Mouse (Mus musculus) B cell, adult 2 months (primary cell): ENCODE results near the gene Slc10a6.

Experiments used
- DNase-seq, 2 experiments: peaks; one replicate each; pipeline ENCODE4 v3.0.0; 2022

Gene Slc10a6

DNA sequence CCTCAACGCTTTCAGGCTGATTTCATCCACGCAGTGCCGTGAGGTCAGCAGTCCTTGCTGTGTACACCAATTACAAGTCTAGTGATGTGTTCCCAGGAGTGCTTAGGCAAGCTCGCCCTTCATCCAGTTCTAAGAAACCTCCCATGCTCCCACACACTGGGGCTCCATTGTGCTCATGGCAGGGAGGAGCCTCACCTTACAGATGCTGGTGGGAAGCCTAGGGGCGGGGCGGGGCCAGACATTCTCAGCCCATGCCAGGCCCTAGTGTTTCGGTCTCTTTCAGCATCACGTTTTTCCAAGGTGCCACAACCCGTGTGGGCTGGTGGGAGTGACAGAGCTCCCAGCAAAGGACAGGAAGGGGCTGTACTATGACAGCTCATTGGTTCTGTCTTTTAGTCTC is 12.0 kb downstream of the Slc10a6 start:
- no peak for DNase-seq

DNA sequence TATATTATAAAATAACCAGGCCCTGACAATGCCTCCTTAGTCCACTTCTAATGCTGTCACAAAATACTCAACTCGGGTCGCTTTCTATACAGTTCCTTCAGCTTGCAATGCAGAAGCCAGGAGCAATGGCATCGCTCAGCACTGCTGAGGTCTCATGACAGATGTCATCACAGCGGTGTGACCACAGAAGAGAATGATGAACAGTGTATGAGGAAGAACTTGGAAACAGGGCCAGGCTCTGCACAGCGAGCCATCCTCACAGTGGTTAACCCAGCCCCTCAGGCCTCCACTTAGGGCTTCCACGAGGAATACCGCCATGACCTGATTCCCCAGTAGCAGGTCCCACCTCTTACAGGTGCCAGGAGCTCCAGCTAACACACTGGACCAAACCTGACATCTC is 14.8 kb downstream of the Slc10a6 start:
- DNase-seq = no peak

DNA sequence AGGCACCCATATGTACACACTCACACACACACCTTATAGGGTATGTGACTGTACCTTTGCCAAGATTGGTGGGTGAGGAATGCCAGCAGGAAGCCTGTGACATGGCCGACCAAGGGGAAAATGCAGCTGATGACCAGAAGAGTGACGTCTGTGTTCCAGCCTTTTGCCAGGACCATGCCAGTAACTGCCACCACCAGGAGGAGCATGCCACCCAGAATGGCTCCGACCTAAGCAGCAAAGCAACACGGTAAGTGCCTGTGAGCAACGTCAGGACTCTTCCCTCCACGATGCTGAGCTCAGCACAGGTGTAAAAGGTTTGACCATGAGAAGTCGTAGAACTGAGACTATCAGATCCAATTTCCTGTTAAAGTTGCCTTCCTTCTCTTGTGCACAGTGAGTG is 16.9 kb downstream of the Slc10a6 start:
- DNase-seq = no peak

DNA sequence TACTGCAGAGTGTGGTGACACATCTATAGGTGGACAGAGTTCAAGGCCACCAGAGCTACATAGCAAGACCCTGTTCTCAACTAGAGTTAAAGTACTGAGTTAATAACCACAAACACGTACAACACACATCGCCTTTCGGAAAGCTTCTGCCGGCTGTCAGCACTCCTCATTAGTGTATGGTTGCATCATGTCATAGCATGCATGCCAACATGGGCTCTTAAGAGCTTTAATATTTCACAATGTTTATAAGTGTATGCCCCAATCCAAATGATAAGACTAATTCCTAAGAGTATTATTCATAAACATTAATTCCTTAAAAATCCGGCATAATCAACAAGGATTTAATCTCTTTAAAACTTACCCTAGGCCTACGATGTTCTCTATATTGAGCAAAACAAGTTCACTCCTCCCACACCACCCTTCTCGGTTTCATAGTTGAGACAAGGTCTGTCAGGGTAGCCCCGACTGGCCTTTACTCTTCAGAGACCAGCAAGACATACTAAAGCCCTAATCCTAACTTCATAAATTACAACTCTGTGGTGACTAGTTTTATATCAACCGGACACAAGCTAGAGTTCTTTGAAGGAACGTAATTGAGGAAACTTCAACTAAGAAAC is 18.2 kb downstream of the Slc10a6 start:
- DNase-seq = no peak

DNA sequence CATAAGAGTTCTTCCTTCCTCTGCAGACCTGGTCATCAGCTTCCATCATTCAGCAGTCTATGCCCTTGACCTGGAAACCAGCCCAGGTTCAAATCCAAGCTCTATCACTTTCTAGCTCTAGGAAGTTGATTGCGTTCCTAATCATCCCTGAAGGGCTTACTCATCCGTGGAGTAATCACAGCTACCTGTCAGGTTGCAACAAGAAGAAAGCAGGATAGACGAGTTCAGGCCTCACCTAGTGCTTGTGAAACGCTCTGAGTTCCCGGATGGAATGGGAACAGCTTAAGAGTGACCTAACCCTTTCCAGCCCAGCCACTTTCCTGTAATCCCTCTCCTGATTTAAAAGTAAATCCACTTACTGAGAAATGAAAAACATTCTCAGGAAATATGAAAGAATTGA is 19.1 kb downstream of the Slc10a6 start:
- no peak for DNase-seq

DNA sequence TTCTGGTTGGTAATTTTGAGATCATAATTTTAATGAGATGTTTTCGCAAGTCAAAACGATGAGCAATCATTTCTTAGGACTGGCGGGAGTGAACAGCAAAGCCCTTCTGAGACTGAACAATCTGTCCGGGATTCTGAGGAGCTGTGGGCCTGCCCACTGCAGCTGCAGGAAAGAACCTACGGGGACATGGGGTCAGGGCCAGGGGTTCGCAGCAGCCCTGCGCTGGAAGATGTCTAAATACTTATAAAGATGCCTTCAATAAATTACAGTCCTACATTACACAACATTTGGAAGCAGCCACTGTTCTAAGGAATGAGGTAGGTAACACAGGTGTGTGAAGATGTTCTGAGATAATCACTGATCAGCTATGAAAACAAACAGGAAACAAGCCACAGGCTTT is 23.5 kb downstream of the Slc10a6 start:
- no peak for DNase-seq

DNA sequence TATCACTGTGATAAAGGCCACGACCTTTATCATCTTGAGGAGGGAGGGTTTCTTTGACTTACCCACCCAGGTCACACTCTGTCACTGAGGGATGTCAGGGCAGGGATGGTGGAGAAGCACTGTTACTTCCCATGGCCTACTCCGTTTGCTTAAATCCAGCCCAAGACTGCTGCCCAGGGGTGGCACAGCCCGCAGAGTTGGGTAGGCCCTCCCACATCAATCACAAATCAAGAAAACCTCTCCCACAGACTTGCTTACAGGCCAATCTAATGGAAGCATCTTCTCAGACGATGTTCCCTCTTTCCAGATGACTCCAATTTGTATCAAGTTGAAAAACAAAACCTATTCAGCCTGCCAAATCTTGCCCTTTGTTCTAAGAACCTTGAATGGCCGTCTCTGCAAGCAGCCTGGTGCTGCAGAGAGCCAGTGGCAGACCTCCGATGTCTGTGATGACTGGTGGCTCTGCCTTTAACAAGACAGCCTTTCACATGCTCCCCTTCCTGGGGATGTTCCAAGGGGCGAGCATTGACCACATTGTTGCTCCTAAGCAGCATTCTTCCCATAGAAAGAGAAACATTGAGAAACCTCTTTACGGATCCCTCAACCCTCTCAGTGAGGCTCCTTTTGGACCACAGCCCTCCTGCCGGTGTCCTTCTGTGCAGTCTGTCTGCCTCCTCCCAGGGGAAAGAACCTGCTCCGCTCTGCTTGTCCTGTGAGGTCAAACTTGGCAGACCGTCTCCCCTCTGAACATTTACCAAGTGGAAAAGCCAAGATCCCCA is 25.9 kb downstream of the Slc10a6 start:
- no peak for DNase-seq

DNA sequence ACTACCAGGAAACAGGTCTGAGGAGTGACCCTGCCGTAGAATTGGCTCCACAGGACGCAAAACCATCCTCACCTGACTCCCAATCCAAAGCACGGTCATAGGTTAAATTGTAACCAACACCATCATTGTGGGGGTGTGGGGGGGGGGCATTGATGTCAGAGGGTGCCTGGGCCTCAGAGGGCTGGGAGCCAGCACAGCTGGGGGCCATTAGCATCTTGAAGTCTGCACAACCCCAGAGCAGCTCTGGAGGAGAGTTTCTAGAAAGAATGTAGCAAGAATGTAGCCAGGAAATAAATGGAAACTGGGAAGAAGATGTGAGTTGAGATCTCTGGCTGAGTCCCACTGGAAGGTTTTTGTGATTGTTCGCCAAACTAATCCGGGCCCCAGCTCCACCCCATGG is 30.3 kb downstream of the Slc10a6 start:
- DNase-seq = no peak

DNA sequence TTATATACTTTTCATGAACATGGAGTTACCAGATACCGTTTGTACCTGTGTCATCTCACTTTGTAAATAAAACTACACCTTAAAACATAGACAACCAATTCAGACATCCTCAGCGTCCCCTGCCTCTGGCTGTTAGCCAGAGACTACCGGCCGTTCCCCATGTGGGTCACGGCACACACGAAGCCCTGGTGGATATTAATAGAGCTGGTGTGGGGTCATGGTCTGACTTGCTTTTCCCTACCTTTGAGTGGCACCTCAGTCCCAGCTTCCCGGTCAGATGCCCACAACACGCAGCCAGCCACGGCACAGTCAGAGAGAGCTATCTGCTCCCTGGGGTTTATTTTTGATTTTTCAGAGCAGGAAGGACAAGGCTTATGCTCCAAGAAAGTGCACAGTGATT is 30.9 kb downstream of the Slc10a6 start:
- no peak for DNase-seq

DNA sequence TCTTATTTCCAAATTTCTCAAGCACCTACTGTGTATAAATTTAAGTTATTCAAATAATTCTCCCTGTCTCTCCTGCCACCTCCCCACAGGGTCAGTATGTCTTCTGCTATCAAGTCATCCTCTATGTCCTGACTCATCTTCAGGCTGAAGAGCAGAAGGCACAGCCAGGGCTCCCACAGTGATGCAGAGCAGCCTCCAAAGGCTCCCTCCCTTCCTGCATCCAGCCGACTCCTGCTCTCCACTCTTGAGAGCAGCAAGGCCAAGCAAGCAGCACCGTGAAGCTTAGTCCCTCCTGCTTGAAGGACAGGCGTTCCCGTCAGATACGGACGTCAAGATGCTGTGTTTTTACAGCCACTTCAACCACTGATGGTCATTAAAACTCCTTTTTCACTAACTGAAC is 31.6 kb downstream of the Slc10a6 start:
- no peak for DNase-seq

DNA sequence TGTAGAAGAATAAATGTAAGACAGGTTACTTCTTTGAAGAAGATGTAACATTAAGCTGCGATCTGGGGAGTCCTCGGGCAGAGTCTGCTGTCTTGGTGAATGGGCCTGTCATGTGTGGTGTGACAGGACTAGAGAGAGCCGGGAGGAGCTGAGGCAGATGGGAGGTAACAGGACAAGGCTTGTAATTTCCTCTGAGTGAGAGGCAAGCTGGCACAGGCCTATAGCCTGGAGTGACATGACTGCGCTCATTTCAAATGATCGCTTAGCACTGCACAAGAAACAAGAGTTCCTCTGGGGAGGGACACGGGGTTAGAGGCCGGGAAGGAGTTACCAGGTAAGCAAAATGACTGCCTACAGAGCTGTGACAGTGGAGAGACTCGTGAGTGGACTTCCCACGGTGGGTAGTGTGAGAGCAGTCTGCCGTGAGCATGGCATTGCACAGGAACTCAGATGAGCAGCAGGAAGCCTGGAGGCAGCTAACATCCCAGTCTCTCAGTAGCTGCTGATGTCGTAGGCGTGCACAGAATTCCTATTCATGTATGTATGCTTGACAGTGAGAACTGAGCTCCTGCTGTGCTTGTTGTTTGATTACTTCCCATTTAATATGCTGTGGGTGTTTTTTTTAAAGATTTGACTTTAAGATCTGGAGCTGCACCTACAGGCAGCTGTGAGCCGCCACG is 32.6 kb downstream of the Slc10a6 start:
- no peak for DNase-seq

DNA sequence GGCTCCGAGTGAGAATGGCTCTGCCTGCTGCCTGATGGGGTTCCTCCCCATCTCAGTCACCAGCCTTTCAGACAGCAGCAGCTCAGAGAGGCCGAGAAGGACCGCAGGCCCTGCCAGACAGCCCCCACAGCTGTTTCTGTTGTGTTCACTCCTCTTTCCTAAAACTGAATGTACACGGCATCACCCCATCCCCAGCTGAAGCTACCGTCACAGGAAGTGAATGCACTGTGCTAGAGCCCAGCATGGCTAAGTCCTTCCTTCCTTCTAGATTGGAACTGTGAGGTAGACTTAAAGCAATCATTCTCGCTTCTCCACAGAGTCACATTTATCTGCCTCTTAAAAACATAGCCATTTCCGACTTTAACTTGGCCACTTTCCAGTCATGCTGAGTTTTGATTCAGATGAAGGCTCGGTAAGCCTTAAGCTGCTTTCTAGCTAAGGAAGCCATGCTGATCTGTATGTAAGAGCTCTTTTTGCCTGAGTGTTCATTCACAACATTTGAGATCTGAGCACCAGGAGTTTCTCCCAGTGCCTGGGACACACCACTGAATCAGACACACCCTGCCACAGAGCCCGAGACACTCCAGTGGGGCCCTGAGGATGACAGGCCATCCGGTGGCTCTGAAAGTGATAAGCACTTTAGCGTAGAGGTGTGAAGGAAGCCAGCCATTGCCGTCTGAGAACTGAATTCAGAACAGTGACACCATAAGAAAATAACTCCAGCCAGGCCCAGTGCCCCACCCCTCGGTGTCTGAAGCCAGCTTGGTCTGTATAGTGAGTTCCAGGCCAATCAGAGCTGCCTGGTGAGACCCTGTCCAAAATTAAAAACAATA is 33.6 kb downstream of the Slc10a6 start:
- DNase-seq = no peak

DNA sequence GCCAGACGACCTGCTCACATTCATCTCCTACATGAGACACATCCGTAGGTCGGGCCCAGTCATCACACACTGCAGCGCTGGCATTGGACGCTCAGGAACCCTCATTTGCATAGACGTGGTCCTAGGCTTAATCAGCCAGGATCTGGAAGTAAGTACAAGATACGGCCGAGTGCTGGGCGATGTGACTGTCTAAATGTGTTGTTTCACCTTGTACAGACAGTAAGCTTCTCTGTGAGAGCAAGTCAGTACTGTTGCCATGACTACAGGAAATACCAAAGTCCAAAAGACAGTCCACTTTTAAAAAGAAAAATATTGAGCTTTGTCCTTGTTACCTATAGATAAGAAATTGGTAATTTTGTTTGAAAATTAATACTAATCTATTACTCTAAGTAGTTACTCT is 35.6 kb downstream of the Slc10a6 start:
- no peak for DNase-seq

DNA sequence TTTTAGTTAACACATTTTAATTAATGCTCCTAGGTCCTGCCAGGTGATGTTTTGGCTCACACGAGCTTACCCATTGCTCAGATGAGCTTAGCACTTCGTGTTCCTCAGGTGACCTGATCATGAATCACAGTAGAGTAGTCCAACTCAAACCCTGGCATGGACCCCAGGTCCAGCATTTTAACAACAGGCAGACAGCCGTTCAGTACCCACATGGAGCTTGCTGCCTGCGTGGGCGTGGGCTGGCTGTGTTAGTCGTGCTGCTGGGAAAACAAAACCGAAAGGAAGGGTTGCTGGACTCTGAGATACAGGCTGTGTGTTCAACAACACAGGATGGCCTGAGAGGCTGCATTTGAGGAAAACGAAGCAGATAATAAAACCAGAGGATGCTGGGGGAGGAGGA is 36.5 kb downstream of the Slc10a6 start:
- no peak for DNase-seq

DNA sequence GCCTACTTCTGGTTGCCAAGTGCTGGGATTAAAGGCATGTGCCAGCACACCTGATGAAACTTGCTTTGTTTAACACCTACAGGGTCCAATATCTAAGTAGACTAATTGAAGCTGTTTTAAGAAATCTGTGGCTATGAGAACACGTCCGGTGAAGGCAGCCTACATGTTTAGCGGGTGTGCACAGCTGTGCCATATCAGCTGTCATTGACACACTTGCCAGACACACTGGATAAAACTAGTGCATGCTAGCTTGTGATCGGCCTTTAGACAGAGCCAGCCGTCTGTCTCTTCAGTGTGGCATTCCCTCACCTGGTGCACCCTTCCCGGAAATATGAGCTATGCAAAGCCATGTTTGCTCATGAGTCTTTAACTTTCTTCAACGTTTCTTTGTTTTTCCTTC is 37.4 kb downstream of the Slc10a6 start:
- DNase-seq = no peak

DNA sequence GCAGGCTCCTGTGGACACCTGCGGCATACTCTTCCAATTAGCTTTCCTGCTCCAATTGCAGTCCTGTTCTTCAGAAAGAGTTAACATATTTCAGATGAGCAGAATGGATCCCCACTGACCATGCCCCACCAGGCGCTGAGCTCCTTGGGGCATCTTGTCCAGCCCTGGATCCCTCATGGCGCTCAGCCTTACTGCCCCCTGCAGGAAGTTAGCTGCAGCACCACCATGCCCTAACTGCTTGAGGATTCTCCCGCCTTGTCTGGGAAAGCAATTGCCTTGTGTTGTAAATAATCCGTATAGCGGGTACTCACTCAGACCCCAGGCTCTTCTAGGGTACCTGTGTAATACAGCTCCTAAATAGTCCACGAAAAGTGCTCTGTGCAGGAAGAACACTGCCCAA is 42.0 kb downstream of the Slc10a6 start:
- no peak for DNase-seq

DNA sequence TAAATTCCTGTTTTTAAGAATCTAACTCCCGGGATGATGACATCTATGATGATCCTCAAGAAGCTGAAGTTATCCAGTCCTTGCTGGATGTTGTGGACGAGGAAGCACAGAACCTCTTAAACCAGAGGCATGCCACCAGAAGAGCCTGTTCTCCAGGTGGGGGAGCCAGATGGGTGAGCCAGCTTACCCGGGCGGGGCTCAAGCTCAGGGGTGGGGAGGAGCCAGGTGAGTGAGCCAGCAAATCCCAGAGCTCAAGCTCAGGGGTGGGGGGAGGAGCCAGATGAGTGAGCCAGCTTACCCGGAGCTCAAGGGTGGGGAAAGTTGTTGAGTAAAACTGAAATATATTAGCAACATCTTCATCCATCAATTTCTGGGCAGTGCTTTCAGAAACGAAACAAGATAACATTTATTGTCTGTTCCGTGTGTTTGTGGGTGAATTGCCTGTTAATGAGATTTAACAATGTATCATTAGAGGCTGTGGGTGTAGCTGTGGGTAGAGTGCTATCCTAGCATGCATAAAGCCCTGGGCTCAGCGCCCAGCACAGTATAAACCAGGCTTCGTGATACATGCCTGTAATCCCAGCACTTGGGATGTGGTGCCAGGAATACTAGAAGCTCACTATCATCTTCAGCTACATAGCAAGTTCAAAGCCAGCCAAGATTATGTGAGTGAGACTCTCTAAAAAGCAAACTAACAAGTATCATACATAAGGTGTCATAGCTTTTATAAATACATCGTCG is 49.4 kb downstream of the Slc10a6 start:
- DNase-seq = no peak

DNA sequence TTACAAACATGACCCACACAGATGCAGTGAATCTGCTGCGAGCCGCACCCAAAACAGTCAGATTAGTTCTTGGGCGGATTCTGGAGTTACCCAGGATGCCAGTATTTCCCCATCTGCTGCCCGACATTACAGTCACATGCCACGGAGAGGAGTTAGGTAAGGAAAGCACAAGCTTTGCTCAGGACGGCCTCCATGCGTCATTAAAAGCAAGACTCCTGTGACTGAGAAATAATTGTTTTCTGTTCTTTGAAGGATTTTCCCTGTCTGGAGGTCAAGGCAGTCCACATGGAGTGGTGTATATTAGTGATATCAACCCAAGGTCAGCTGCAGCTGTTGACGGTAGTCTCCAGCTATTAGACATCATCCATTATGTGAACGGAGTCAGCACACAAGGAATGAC is 59.8 kb downstream of the Slc10a6 start:
- DNase-seq = no peak

DNA sequence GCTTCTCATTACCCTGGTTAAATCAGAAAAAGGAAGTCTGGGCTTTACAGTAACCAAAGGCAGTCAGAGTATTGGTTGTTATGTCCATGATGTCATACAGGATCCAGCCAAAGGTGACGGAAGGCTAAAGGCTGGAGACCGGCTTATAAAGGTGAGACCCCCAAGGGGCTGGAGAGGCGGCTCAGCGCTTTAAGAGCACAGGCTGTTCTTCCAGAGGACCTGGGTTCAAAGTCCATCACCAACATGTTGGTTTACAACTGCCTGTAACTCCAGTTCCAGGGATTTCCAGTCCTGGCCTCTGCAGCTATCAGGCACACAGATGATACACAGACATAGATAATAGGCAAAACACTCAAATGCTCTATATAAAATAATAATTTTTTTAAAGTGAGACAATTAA is 61.2 kb downstream of the Slc10a6 start:
- DNase-seq = no peak

DNA sequence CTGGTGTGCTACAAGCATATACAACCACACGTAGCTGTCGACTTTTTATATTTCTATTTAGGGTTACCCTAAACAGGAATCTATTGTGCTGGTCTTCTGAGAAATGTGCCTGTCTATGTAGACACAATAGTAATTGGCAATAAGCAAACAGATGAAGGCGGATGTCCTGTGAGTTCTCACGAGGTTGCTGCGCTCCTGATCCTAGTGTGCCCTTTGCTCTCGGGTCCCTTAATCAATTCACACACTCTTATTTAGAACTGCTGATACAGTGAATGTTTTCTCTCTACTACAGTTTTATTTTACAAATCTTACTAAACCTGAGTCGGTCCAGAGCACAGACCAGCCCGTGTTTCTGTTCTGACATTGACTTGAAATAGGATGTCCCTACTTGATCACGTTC is 68.7 kb downstream of the Slc10a6 start:
- DNase-seq = no peak
